Mouse (Mus musculus): Measurements from ENCODE around the gene Fggy.

DNA sequence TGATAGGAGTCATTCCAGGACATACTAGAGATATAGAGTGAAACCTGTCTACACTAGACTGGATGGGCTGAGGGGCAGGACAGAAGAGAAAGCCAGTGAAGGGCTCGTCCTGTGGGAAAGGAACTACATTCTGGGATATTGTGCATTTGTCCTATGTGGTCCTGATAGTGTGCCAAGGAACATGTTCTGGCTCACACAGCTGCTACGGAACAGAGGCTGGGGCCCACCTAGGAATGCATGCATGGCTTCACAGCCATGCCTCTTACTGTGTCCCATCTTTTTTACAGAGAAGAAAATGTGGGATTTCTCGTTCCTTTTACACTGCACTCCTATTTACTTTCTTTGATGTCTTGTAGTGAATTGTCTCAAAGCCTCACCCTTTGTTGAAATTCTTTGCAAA lies 80.8 kb downstream of the Fggy start:
- TF ChIP-seq USF1 (IDR thresholded peaks at IDR 0.05; ENCODE audit: low read depth, low read length) (no peak), RCOR1 (IDR thresholded peaks at IDR 0.05; ENCODE audit: low read depth, low read length) (no peak), CTCF (IDR thresholded peaks at IDR 0.05 in 2 of 3, conservative IDR thresholded peaks at IDR 0.05 in 1 of 3; ENCODE audit: control insufficient read depth in 1 of 3, insufficient read depth in 1 of 3, low read depth in 2 of 3, low read length in 3 of 3, poor library complexity in 1 of 3, severe bottlenecking in 1 of 3) (no peak), MAX (IDR thresholded peaks at IDR 0.05; ENCODE audit: low read length) (no peak), ZKSCAN1 (IDR thresholded peaks at IDR 0.05; ENCODE audit: low read depth, low read length) (no peak), EP300 (IDR thresholded peaks at IDR 0.05; ENCODE audit: low read depth in 1 of 2, low read length in 2 of 2) (no peak), ZC3H11A (IDR thresholded peaks at IDR 0.05; ENCODE audit: low read depth, low read length) (no peak), SIN3A (IDR thresholded peaks at IDR 0.05; ENCODE audit: low read length) (no peak)
